Mouse (Mus musculus) kidney, embryonic 14.5 days (tissue): ENCODE results near the gene Fam166b. TPM values are rescaled to one million over a fixed set of nuclear protein-coding genes. Genes with fewer than 3 reads are reported as not detected.

Experiments used
- ATAC-seq: fragments of 200-750 bp; cut with Nextera tagmentation; 2 replicates; pipeline ENCODE4 v1.8.0; 2017; ENCODE audit warnings: moderate number of reproducible peaks, mild to moderate bottlenecking, moderate TSS enrichment, moderate library complexity; ENCODE audit not compliant: low FRiP score, low TSS enrichment
- H3K27ac ChIP-seq: fragments of 300-500 bp; sonication (generic); 2 replicates; pipeline ENCODE4 v1.5.1; 2014; ENCODE audit warnings: low read depth, mild to moderate bottlenecking, low read length, moderate library complexity, mixed read lengths
- H3K27me3 ChIP-seq: fragments of 300-500 bp; sonication (generic); 2 replicates; pipeline ENCODE4 v1.6.1; 2014; ENCODE audit warnings: mild to moderate bottlenecking, low read length; ENCODE audit not compliant: control insufficient read depth, insufficient read depth
- H3K36me3 ChIP-seq: fragments of 300-500 bp; sonication (generic); 2 replicates; pipeline ENCODE4 v1.6.1; 2014; ENCODE audit warnings: low read length, mixed read lengths; ENCODE audit not compliant: control insufficient read depth, insufficient read depth
- H3K4me1 ChIP-seq: fragments of 300-500 bp; sonication (generic); 2 replicates; pipeline ENCODE4 v1.6.1; 2014; ENCODE audit warnings: low read length, mixed read lengths; ENCODE audit not compliant: control insufficient read depth, insufficient read depth
- H3K4me2 ChIP-seq: fragments of 300-500 bp; sonication (generic); replicated peaks from 2 replicates; pipeline ENCODE4 v1.6.1; 2014; ENCODE audit warnings: low read depth, mild to moderate bottlenecking, low read length
- H3K4me3 ChIP-seq: fragments of 300-500 bp; sonication (generic); 2 replicates; pipeline ENCODE4 v1.5.1; 2014; ENCODE audit warnings: mild to moderate bottlenecking, low read length
- H3K9ac ChIP-seq: fragments of 300-500 bp; sonication (generic); 2 replicates; pipeline ENCODE4 v1.6.1; 2014; ENCODE audit warnings: low read depth, mild to moderate bottlenecking, low read length, moderate library complexity
- H3K9me3 ChIP-seq: fragments of 300-500 bp; sonication (generic); 2 replicates; pipeline ENCODE4 v1.6.1; 2016; ENCODE audit warnings: low read length; ENCODE audit not compliant: control insufficient read depth
- WGBS: fragments of 180-500 bp; shearing (Covaris S2); extraction: QIAGEN DNeasy Blood & Tissue Kit; methylation state at CpG from one replicate; pipeline ENCODE4 v1.1.7; 2014; 5-methylcytosine and 5-hydroxymethylcytosine counted together
- polyA plus RNA-seq: library from polyadenylated mRNA; unstranded; fragments of >200 nt; fragmentation: Nextera tagmentation; extraction: Ambion mirVana; gene quantifications from 2 replicates; pipeline ENCODE4 v1.2.1, GENCODE M21; 2014

Gene Fam166b
- polyA plus RNA-seq, 1 experiment from 2014 or later = 0.38 TPM

DNA sequence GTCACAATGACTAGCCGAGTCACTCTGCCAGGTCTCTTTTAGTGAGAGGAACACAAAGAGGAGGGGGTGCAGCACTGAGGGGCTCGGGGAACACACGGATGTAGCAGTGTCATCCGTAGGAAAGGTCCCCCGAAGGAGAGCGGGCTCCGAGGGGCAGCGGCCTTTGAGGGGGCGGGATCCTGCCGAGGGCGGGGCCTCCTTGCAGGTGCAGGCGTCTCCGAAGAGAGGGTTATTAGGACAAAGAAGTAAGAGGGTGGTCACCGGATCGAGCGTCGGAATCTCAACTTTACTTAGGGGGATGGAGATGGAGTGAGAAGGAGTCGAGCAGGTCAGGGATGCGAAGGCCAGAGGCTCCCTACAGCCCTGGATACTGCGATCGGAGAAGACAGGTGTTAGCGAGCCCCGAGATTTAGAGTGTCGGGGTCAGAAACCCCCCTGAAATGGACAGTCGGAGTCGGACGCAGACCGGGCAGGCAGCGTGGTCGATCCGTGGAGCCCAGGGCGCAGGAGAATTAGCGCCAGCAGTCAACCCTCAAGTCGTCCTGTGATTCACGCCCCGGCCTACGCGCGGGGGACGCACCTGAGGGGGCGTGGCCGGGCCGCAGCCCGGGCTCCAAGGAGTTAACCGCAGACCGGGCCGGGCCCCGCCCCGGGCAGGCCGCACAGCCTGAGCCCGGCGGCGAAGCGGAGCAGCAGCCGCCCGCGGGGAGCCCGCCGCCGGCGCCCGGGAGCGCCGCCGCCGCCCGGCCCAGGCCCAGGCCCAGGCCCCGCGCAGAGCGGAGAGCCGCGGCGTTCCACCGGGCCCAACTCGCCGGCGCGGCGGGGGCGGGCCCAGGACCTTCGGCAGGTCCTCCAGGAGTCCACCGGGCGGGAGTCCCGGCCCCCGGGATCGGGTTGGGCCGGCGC, 13.8 kb upstream of the Fam166b start:
- peak; percentile 81 for ATAC-seq
- WGBS = under 1% methylated on average over 66 of the region's 88 CpGs
- Histone ChIP-seq H3K9ac (peak overlapping the region; percentile 99), H3K9me3 (no peaks in the 10 kb centered on the region), H3K4me1 (peaks cover 10% of the 10 kb centered on the region), H3K27me3 (no peaks in the 10 kb centered on the region), H3K27ac (peak overlapping the region; percentile 93), H3K36me3 (peaks cover 30% of the 10 kb centered on the region), H3K4me2 (peak overlapping the region; percentile 71), H3K4me3 (peak overlapping the region; percentile 96)

DNA sequence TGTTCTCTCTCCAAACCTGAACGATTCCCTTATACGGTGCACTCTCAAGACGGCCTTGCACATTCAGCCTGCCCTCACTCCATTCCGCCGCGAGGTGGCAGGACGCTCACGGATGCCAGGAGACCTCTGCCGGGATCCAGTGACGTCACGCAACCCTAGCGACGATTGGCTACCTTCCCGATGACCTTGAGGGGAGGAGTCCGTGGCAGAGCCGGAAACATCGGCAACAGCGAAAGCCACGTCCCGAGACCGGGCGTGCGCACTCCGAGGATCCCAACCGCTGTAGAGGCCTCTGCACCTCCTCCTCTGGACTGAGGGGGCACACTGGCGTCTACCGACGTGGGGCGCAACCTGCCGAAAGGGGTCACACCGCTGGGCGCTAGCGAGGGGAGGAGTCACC, 13.1 kb upstream of the Fam166b start:
- Histone ChIP-seq H3K9ac (peak overlapping the region; percentile 99), H3K27me3 (no peaks in the 10 kb centered on the region), H3K4me1 (peaks cover 10% of the 10 kb centered on the region), H3K4me2 (peak overlapping the region; percentile 71), H3K9me3 (no peaks in the 10 kb centered on the region), H3K4me3 (peak overlapping the region; percentile 96), H3K36me3 (peaks cover 24% of the 10 kb centered on the region), H3K27ac (peak overlapping the region; percentile 93)
- under 1% methylated on average over 33 of the region's 33 CpGs for WGBS
- peak; percentile 93 for ATAC-seq

DNA sequence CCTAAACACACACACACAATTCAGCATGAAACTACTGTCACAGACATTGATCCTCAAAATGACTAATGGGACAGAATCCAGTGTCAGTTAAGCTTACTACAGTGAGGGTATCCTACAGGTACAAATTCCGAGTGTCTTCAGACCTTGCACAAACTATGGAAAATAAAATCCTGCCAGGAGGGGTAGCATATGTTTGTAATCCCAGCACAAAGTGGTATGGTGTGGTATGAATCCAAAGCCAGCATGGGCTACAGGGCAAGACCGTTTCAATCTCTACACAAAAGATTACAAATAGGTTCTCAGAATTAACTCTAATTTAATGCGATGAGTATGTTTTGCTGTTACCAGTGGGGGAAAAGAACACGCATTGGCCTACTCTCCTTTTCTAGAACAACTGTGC, 12.7 kb upstream of the Fam166b start, which contains the start of gene Tesk1:
Gene Tesk1, plus strand, starts transcription at position 301 of the 400 bp plus-strand sequence.
- WGBS = 33% methylated on average over 4 of the region's 4 CpGs
- Histone ChIP-seq H3K27ac (peak within 1 kb of the TSS; percentile 93), H3K36me3 (peaks cover 20% of the 10 kb centered on the region), H3K9ac (peak within 1 kb of the TSS; percentile 99), H3K4me1 (peaks cover 10% of the 10 kb centered on the region), H3K4me2 (peak within 1 kb of the TSS; percentile 71), H3K9me3 (no peaks in the 10 kb centered on the region), H3K27me3 (no peaks in the 10 kb centered on the region), H3K4me3 (peak within 1 kb of the TSS; percentile 96)
- no peak for ATAC-seq

DNA sequence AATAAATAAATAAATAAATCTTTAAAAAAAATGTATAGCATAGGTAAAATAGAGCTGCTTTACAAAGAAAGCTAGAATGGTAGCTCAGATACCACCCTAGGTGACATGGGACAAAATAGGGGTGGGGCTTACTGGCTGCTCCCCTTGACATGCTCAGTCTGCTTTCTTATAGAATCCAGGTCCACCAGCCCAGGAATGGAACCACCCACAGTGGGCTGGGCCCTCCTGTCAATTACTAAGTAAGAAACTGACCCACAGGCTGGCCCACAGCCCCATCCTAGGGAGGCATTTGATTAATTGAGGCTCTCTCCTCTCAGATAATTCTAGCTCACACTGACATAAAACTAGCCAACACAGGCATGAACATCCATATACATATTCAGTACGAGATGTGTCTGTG, 3.9 kb upstream of the Fam166b start:
- Histone ChIP-seq H3K9ac (no peak overlapping the region), H3K4me1 (peaks cover 4% of the 10 kb centered on the region; the same call in 1 of the 2 replicates), H3K4me3 (no peak overlapping the region), H3K27me3 (peaks cover 5% of the 10 kb centered on the region; the same call in 1 of the 2 replicates), H3K36me3 (no peaks in the 10 kb centered on the region), H3K4me2 (no peak overlapping the region), H3K9me3 (no peaks in the 10 kb centered on the region), H3K27ac (no peak overlapping the region)
- 80% methylated on average over 1 of the region's 1 CpGs for WGBS
- ATAC-seq = no peak

DNA sequence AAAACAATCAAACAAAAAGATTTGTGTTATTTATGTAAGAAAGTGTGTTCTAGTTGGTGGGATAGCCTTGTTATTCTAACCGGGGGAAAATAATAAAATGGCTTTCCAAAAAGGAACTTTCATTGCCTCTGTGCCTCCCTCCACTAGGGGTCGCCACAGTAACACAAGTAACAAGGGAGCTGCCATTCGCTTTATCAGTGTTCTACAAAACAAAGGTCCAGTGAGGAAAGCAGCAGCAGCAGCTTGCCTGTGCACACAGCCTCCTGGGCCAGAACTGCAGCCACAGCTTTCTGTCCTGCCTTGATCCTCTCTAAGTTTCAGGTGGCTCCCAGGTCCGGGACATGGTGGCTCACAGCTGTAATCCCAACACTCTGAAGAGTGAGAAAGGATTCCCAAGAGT, 2.8 kb upstream of the Fam166b start:
- Histone ChIP-seq H3K9ac (no peak overlapping the region), H3K4me2 (no peak overlapping the region), H3K4me3 (no peak overlapping the region), H3K4me1 (peaks cover 8% of the 10 kb centered on the region; the same call in 1 of the 2 replicates), H3K27me3 (peaks cover 14% of the 10 kb centered on the region), H3K27ac (no peak overlapping the region), H3K36me3 (peaks cover under 1% of the 10 kb centered on the region; the same call in 1 of the 2 replicates), H3K9me3 (no peaks in the 10 kb centered on the region)
- WGBS = 3% methylated on average over 4 of the region's 4 CpGs
- ATAC-seq = peak; percentile 44; the same call in 1 of the 2 replicates

DNA sequence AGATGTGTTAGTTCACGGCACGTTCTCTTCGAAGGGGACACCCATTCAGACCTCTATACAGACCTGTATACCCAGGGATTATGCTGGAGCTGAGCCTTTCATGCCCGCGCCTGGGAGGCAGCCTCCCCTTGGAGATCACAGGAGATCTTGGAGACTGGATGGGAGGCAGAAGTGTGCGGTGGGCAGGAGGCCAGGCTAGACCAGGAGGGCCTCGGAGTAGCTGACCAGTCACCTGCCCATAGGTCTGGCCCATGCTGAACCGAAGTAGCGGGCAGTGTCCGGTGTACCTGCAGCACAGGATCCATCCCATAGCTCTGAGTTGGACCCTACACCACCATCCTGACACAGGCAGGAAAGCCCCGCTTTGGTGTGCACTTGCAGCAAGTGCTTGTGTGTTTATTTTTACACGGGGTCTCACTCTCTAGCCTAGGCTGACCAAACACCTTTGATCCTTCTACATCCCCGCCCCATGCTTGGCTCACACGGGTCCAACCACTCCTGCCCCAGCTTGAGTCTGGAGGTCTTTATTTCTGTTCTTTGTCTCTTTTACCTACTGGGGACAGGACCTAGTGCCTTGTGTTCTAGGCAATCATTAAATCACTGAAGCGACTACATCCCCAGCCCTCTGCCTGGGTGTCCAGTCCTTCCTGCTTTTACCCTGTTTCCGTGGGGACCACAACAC, 613 bp downstream of the Fam166b start:
- no peak overlapping the region for H3K27ac ChIP-seq
- peak overlapping the region; percentile 15; the same call in 1 of the 2 replicates for H3K4me2 ChIP-seq
- WGBS = 34% methylated on average over 16 of the region's 16 CpGs
- no peak overlapping the region for H3K4me3 ChIP-seq
- H3K9ac ChIP-seq = no peak overlapping the region
- peaks cover 32% of the 10 kb centered on the region for H3K36me3 ChIP-seq
- H3K9me3 ChIP-seq = no peaks in the 10 kb centered on the region
- peaks cover 42% of the 10 kb centered on the region for H3K27me3 ChIP-seq
- H3K4me1 ChIP-seq = peaks cover 16% of the 10 kb centered on the region; the same call in 1 of the 2 replicates
- ATAC-seq = peak; percentile 1; the same call in 1 of the 2 replicates

DNA sequence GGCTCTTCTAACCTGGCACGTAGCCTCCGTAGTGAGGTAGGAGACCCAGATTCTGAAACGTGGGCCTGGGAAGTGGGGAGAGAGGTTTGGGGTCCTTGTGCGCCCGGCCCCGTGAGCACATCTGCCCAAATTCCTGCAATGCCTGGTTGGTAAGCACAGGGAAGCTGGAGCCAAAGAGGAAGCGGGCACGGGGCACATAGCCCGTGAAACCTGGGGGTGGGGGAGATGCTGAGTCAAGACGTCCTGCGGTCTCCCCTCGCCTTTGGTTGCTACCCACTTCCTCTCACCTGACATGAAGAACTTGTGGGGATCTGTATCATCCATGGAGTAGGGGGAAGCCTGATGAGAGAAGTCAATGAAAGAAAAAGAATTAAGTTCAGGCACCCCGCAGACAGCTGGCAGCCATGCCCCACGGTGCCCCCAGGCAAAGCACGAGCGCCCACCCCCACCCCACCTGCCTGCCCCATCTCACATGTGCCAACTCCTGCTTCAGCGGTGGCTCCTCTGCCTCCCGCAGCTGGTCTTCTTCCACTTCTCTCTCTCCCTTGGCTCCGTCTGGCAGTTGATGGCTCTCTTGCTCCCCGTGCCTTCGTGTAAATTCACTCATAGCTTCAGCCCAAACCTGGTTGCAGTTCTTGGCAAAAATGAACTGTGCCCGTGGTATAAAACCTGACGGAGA, 1.3 kb downstream of the Fam166b start:
- Histone ChIP-seq H3K27me3 (peaks cover 42% of the 10 kb centered on the region), H3K4me3 (no peak overlapping the region; the same call in 1 of the 2 replicates), H3K4me1 (peaks cover 16% of the 10 kb centered on the region; the same call in 1 of the 2 replicates), H3K27ac (no peak overlapping the region), H3K4me2 (no peak overlapping the region), H3K9me3 (no peaks in the 10 kb centered on the region), H3K9ac (no peak overlapping the region), H3K36me3 (peaks cover 39% of the 10 kb centered on the region)
- ATAC-seq = no peak
- 30% methylated on average over 23 of the region's 23 CpGs for WGBS

DNA sequence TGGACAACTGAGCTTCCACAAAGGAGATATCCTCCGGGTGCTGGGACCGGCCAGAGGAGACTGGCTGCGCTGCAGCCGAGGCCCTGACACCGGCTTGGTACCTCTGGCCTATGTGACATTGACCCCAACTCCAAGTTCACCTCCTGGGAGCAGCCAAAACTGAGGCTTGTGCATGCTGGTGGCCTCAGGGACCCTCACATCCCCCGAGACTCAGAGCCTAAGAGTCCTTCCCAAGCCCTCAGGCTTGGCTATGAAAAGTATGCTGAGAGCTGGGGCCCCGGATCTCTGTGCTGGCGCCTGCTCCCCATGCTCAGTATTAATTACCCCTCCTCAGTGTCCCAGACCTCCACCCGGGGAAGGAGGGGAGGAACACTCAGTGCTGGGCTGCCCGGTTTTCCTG, 2.4 kb downstream of the Fam166b start:
- Histone ChIP-seq H3K4me1 (peaks cover 16% of the 10 kb centered on the region; the same call in 1 of the 2 replicates), H3K27me3 (peaks cover 42% of the 10 kb centered on the region), H3K9me3 (no peaks in the 10 kb centered on the region), H3K4me3 (no peak overlapping the region), H3K9ac (no peak overlapping the region; the same call in 1 of the 2 replicates), H3K36me3 (peaks cover 51% of the 10 kb centered on the region), H3K4me2 (no peak overlapping the region), H3K27ac (no peak overlapping the region)
- ATAC-seq = no peak
- WGBS = 51% methylated on average over 10 of the region's 10 CpGs
